Mouse (Mus musculus) heart, postnatal 0 days (tissue): ENCODE measurements around the gene Fgfr2.

Experiments
- CTCF ChIP-seq: IDR thresholded peaks from 2 replicates; pipeline ENCODE4 v1.5.1; 2016; ENCODE audit warnings: antibody characterized with exemption, control low read depth, low read depth
- EP300 ChIP-seq: IDR thresholded peaks from 2 replicates; pipeline ENCODE4 v1.6.1; 2016; ENCODE audit warnings: antibody characterized with exemption, low read depth

- no peak for TF ChIP-seq CTCF
- no peak for TF ChIP-seq EP300
These were observed 2284.5 kb downstream of the Fgfr2 start for GRCm38 (mm10) chr7:130838658-130839025.
